Mouse (Mus musculus): Measurements from ENCODE around the gene Gm609.

The Gm609 gene

GRCm38 (mm10) chr16:45397440-45397839, 95.3 kb downstream of the Gm609 start:
- DNase-seq (ENCODE audit: low spot score in 2 of 2), result no peak

DNA sequence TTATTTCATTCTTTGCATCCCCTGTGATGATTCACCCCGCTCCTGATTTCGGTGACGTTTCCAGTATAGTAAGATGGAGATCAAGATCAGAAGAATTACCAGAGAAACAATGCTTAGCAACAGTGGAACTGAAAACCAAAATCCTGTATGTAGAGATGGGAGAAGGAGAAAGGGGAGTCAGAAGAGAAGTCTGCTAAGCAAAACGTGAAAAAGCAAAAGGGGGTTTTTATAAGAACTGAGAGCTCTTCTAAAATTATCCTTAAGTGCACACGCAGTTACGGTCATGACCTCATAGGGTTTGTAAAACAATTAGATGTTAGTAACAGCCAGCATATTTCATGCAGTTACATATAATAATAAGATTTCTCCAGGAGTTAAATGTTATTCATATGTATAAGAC, 100.5 kb downstream of the Gm609 start:
- DNase-seq (ENCODE audit: low spot score in 2 of 2), result no peak

DNA sequence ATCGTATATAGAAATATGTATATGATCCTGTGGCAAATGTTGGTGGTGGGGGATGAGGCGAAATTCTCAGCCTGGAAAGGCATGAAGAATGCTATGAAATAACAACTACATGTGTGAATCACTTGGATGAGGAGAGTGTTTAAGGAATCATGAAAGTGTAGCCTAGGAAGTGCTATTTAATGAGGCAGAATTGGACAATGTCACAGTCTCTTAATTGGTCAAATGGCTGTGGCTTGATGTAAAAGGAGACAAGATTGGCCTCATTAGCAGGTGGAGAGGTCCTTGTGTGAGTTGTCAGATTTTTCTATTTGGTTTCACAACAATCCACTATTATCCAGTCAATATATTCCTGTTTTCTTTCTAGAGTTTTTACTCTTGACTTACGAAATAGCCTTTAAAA, 101.1 kb downstream of the Gm609 start:
- DNase-seq (ENCODE audit: low spot score in 2 of 2), result no peak

DNA sequence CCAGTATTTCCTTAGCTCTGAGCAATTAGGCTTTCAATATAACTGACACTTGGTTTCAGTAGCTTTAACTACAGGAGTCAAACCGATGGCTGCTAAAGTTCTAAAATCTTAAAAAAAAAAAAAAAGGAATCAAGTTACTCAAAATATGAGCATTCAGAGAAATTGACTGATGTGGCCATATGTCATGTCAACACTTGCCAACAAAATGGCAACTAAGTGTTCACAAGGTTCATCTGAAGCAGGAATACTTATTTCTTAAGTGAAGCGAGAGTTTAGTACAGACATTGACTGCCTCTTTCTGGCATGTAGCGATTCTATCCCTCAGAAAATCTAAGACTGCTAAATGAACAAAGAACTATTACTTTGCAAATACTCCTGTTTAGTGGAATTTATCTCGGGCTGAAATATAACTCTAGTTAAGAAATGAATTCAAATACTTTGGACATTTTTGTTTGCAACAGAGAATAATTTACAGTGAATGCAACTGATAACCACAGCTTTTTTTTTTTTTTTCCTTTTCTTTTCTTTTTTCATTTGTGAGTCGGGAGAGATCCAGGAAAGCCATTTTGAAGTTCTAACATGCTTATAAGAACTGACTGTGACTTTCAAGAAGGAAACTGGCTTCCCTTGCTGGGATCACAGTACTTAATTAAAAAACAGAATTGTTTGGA, 102.3 kb downstream of the Gm609 start:
- no peak for DNase-seq (ENCODE audit: low spot score in 2 of 2)

DNA sequence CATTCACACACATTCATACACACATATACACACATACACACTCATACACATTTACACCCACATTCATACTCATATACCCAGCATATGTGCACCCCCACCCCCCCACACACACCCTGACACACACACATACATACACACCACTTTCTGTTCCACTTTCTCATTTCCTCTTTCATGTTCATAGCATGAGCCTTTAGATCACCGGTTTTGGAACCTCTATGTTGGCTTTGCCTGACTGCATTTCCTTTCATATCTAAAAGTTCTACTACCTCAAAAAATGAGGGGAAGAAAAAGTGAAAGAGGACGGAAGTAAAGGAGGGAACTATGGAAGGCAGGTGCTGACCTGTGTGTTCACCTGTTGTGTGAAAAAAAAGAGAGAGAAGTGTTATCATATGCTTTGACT, 102.9 kb downstream of the Gm609 start:
- no peak for DNase-seq (ENCODE audit: low spot score in 2 of 2)

DNA sequence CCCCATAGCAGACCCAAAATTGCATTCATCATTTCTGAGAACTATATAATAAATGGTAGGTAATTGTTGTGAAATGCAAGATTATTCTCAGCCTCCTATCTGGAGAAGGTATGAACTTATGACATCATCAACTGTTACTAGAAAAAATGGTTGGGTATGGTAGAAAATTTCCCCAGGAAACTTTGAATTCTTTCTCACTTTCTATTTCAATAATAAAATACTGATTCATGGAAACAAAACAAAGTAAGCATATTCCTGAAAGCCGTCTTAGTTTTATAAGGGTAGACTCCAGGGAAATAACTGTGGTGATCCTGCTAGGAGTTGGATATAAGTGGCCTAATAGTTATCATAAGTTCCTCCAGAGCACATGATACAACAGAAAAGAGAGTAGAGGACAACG, 103.7 kb downstream of the Gm609 start:
- no peak for DNase-seq (ENCODE audit: low spot score in 2 of 2)

- DNase-seq (ENCODE audit: low spot score in 2 of 2), result no peak
Observed at GRCm38 (mm10) chr16:45381811-45382210, 111.0 kb downstream of the Gm609 start.

DNA sequence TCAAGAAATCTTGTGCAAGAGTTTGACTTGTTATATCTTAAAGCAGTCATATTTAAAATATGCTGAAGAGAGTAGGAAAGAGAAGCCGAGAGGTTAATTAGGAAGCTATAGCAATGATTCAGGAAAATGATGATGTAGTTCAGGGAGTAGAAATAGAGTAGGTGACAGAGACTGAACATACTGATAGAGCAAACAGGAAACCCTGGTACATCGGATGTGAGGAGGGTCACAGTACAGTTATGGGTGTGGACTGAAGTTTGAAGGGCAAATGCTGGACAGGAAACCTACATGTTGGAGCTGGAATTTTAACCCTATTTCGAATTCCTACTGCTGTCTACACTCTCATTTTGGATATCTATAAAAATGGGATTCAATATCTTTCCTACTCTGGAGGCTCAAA, 113.8 kb downstream of the Gm609 start:
- no peak for DNase-seq (ENCODE audit: low spot score in 2 of 2)

DNA sequence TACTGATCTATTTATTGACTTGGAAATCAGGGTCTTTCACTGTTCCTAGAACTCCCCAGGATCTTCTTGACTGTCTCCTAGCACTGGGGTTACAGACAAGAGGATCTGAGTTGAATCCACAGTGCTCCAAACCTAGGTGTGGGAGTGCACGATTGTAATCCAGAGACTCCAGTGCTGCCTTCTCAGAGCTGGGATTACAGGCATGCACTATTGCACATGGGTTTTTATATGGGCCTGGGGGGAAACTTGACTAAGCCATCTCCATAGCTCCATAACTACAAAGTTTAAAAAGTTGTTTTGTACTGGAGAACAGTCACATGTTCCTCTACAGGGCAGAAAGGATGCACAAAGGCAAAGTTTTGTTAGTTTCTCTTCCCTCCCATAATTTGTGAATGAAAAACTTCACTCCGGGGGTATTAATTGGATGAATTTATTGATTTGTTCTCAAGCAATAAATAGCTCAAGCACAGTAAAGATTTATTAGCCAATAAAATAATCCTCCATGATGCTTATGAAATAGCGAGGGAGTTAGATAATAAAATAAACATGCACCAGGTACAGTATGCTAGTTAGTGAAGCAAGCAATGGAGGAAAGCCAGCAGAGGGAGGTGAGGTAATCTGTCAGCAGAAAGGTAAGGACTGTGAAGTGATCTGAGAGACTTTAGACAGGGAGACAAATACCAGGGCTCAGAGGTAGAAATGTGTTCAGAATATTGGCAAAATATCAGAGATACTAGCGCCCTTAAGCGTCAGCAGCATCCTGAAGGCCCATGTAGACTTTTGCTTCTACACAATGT, 114.4 kb downstream of the Gm609 start:
- no peak for DNase-seq (ENCODE audit: low spot score in 2 of 2)

- no peak for DNase-seq (ENCODE audit: low spot score in 2 of 2)
Observed at GRCm38 (mm10) chr16:45377332-45377731, 115.4 kb downstream of the Gm609 start.

DNA sequence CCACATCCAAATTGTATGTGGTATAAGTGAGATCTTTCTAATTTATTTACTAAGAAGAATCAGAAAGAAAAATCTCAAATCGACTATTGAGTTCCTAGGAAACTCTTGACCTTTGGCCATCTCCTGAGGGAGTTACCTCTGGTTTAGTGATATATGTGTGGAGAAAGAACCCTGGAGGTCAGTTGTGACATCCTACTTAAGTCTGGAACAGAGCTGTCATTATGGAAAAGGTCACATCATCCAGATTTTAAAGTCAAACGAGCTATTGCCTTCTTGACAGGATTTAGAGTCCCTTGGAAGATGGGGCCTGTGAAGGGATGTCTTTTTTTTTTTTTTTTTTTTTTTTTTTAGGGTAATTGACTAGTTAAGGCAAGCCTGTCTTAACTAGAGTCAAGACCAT, 116.0 kb downstream of the Gm609 start:
- DNase-seq (ENCODE audit: low spot score in 2 of 2), result no peak

DNA sequence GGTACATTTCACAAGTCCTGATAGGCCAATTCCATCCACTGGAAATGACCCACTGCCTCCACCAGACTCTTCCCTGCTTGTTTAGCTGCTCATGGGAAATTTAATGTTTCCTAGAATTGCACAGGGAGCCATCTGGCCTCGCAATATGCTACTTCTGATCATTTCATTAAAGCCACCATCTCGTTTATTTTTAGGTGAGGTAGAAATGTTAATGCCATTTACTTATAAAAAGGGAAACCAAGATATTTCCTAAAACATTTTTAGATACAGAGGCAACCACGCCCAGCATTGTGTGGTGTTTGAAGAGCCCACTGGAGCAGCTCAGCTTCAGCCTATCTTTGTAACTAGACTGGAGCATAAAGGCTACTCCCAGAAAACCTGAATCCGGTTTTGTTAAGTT, 116.5 kb downstream of the Gm609 start:
- peak; percentile 57 to 82 for DNase-seq (ENCODE audit: low spot score in 2 of 2)

- no peak for DNase-seq (ENCODE audit: low spot score in 2 of 2)
Observed at GRCm38 (mm10) chr16:45375506-45376225, 117.1 kb downstream of the Gm609 start.

DNA sequence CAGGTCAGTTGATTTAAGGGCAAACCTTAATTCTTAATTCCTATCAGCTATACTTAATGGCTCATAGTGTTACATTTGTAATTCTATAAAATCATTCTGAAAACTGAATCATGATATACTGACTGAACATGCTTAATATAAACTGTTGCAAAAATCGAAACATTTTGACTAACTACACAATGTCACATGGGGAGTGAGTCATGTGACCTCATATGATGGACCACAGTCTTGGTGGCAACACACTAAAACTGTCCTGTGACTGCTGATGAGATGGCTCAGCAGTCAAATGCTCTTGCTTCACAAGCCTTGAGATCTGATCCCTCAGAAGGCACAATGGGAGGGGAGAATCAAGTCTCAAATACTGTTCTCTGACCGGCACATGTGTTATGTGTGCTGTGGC, 118.7 kb downstream of the Gm609 start:
- DNase-seq (ENCODE audit: low spot score in 2 of 2), result no peak

- no peak for DNase-seq (ENCODE audit: low spot score in 2 of 2)
Observed at GRCm38 (mm10) chr16:45371076-45371475, 121.7 kb downstream of the Gm609 start.

DNA sequence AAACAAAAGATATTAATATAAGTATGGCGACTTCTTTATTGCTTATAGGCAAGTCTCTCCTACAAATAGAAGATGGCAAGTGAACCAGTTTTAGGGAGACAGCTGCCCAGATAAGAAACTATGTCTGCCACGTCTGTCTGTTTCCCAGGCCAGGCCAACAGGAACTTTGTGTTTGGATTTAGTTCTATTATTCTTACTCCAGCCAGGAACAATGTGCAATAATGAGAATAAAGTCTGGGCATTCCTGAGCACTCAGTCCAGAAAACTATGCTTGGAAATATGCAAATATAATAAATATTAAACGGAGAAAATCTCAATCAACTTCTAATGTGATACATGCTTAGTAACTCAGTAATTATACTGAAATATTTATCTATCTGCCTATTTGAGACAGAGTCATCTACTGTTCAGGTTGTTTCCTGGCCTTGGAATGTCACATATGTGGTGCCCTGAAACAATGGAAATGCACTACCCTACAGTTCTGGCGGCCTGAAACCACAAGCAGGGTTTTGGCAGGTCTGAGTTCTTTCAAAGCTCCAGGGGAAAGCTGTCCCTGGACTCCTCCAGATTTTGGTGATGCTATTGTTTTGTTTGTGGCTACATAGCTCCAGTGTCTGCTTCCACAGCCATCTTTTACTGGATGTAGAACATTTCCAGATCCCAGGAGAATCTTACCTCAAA, 123.3 kb downstream of the Gm609 start:
- peak; percentile 60 to 77 for DNase-seq (ENCODE audit: low spot score in 2 of 2)

- no peak for DNase-seq (ENCODE audit: low spot score in 2 of 2)
Observed at GRCm38 (mm10) chr16:45366111-45366510, 126.7 kb downstream of the Gm609 start.

DNA sequence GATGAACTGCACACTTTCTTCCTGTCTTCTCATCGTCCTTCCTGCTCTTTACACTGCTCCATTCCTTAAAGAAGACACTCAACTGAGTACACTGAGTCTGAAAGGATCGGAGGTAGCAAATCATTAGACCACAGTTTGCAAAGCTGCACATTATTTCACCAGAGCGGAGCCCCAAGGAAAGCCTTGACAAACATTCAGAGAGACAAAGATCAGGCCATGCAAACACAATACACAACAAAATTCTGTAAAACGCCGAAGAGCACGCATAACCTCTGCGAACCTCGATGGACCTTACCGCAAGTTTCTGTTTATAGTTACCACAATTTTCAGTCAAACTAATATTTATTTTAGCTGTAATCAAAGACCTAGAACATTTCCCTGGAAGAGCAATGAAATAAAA, 127.4 kb downstream of the Gm609 start:
- no peak for DNase-seq (ENCODE audit: low spot score in 2 of 2)

- DNase-seq (ENCODE audit: low spot score in 2 of 2), result no peak
Observed at GRCm38 (mm10) chr16:45364627-45365026, 128.1 kb downstream of the Gm609 start.

GRCm38 (mm10) chr16:45363480-45364045, 129.2 kb downstream of the Gm609 start:
- no peak for DNase-seq (ENCODE audit: low spot score in 2 of 2)

Data from heart, adult 9 months (tissue).